Mouse (Mus musculus): ENCODE data around the gene Dhrs7c.

The Dhrs7c gene

GRCm38 (mm10) chr11:67845193-67845592 lies 47.2 kb downstream of the Dhrs7c start:
- no peak for DNase-seq (ENCODE audit: low spot score)

DNA sequence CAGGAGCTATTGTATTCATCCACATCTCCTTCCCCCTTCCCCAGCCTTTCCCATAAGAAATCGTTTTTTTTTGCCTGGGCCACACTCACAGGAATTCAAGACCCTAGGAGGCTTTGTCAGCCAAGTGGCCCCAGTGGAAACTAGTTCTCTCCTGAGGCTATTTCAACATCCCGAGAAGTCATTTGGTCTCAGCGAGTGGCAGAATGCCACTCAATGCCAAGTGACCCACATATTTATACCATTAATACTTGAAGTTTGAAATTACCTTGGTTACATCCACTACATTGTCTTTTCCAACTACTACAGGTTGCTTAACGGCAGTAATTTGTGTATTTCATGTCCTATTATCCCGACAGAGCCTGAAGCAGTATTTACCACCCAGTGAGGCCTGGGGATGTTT lies 53.8 kb downstream of the Dhrs7c start:
- DNase-seq (ENCODE audit: low spot score), result no peak

- DNase-seq (ENCODE audit: low spot score), result no peak
Measured at GRCm38 (mm10) chr11:67853996-67854395, 56.0 kb downstream of the Dhrs7c start.

GRCm38 (mm10) chr11:67855035-67855434 lies 57.0 kb downstream of the Dhrs7c start:
- DNase-seq (ENCODE audit: low spot score), result no peak

DNA sequence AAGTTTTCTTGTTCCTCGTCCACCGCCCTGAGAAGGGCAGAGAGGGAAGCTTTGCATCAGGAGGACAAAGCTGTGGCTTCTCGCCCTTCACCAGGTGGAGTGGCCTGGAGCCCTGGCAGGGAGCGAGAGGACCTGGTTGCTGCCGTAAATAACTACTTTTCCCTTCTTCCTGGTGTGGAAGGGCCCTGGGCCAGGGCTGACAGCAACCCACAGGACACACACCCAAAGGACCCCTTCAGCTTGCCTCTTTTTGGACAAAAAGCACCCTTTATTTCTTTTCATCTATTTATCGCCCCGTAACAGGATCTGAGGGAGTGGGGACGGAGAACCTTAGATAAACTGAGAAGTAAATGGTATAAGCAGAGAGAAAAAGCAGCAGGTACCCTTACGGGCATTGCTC lies 60.5 kb downstream of the Dhrs7c start:
- no peak for DNase-seq (ENCODE audit: low spot score)

DNA sequence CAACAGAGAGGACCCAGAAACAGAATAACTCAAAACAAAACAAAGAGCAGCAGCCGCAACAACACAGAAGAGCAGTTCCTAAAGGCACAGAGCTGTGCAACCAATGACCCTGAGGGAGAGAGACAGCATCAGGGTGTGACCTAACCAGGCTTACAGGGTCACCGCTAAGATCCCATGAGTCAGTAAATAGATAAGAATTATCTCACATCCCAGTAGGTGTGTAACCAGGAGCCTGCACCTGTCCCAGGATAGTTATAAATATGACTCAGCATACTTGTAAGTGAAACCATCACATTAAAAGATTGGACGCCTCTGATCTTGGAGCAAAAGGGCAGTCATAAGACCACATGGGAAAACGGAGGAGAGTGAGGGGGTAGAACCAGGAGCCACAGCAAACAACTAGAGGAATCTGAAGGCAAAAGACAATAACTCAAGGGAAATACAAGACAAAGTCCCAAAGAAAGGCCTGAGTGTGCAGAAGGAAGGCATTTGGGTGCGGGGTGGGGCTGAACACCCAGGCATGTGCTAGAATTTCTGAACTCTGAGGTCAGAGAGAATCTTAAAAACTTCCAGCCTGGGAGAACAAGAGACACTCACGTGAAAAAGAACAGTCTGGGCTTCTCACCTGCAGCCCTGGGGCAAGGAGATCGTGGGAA lies 62.9 kb downstream of the Dhrs7c start:
- DNase-seq (ENCODE audit: low spot score), result no peak

DNA sequence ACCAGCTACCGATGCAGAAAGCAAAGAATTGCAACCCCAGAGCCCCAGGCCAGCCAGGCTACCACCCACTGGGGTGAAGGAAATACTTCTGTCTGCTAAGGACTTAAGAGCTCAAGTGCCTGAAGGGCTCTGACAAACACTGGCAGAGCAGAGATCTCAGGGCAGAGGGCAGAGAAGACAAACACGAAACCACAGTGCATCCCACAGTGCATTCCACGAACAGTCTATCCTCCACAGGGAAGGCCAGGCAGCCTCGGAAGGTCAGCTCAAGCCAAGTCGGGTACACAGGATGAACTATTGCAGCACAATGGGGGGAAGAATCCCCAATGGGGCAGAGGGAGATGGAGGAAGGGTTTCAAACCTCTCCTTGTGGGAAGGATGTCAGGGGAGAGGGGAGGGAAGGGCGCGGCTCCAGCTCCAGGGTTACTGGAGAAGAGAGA lies 63.4 kb downstream of the Dhrs7c start:
- DNase-seq (ENCODE audit: low spot score), result no peak

DNA sequence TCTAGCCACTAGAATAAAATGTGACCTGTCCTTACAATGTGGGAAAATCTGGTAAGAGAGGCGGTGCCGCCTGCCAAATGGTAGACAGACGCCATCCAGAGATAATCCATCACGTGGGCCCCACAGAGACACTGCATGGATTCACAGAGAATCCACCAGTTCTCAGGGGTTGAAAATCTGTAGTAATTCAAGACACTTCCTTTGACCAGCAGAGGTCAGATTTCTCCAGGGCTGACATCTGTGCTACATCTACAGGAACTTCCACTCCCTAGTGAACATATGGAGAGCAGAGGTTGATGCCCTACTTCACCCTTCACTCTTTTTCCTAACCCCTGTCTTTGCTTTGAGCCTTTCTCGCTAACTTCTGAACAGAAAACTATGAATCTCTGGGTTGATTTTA lies 67.1 kb downstream of the Dhrs7c start:
- no peak for DNase-seq (ENCODE audit: low spot score)
